Mouse (Mus musculus): Measurements from ENCODE around the gene Sh3kbp1. TPM values are rescaled to one million over a fixed set of nuclear protein-coding genes. Genes with fewer than 3 reads are reported as not detected.

Sh3kbp1 gene
- polyA plus RNA-seq, 1 experiment from 2014 or later: 132 TPM

DNA sequence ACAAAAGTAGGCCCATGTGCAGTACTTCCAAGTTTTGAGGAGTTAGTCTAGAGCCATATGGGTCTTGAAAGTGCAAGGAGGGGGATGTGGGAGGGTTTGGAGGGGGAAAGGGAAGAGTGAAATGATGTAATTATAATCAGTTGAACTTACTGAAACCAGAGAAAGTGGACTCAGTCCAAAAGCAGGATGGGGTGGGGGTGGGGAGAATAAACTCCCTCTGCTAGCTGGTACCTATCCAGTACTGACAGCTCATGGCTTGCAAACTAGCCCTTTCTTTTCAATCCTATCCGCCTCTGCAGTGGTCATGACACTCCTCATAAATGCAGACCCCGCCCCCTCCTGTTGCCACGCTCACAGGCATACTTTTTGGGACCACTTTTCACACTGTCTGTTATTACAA, 283.5 kb downstream of the Sh3kbp1 start:
- WGBS: 66% methylated on average over 3 of the region's 3 CpGs
- Histone ChIP-seq H3K4me1 (ENCODE audit: control insufficient read depth in 2 of 2, insufficient read depth in 2 of 2, low read length in 2 of 2) (0 out of 4 replicates have a peak, but pooled peaks cover 0 to 4% of the 10 kb centered on the region in 2 experiments), H3K9me3 (ENCODE audit: control insufficient read depth, low read length) (no peaks in the 10 kb centered on the region), H3K4me3 (ENCODE audit: control insufficient read depth in 1 of 2, insufficient read depth in 1 of 2, low read depth in 1 of 2, low read length in 2 of 2) (no peak overlapping the region), H3K4me2 (ENCODE audit: low read length) (no peak overlapping the region), H3K27ac (replicated peaks in 1 of 2; ENCODE audit: control insufficient read depth in 1 of 2, insufficient read depth in 1 of 2, low read depth in 2 of 2, low read length in 2 of 2) (no peak overlapping the region), H3K9ac (ENCODE audit: low read length) (no peak overlapping the region), H3K36me3 (ENCODE audit: control insufficient read depth, insufficient read depth, low read length) (no peaks in the 10 kb centered on the region), H3K27me3 (ENCODE audit: control insufficient read depth, insufficient read depth, low read length) (no peaks in the 10 kb centered on the region; the same call in 1 of the 2 replicates)
- no peak for ATAC-seq (ENCODE audit: insufficient number of reproducible peaks, insufficient read depth, low FRiP score, low read depth)

DNA sequence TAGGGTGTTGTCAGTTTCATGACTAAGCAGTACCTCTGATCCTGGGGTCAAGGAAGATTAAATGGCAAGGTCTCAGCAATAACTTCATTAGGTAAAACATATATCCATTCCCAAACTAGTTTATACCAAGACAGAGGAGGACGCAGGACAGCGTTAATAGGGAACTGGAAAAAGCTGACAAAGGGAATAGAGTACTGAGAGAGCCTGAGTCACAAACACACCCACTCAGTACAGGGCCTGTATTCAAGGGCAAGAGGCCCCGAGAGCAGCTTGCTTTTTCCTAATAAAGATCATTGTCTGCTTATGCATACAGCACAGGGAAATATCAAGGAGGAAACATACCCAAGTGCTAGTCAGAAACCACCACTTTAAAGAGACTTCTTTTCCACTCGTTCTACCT, 284.5 kb downstream of the Sh3kbp1 start:
- Histone ChIP-seq H3K27me3 (ENCODE audit: control insufficient read depth, insufficient read depth, low read length) (no peaks in the 10 kb centered on the region), H3K27ac (replicated peaks in 1 of 2; ENCODE audit: control insufficient read depth in 1 of 2, insufficient read depth in 1 of 2, low read depth in 2 of 2, low read length in 2 of 2) (no peak overlapping the region), H3K4me1 (ENCODE audit: control insufficient read depth in 2 of 2, insufficient read depth in 2 of 2, low read length in 2 of 2) (0 out of 4 replicates have a peak, but pooled peaks cover 0 to 4% of the 10 kb centered on the region in 2 experiments), H3K9me3 (ENCODE audit: control insufficient read depth, low read length) (no peaks in the 10 kb centered on the region), H3K36me3 (ENCODE audit: control insufficient read depth, insufficient read depth, low read length) (no peaks in the 10 kb centered on the region), H3K9ac (ENCODE audit: low read length) (no peak overlapping the region), H3K4me2 (ENCODE audit: low read length) (no peak overlapping the region), H3K4me3 (ENCODE audit: control insufficient read depth in 1 of 2, insufficient read depth in 1 of 2, low read depth in 1 of 2, low read length in 2 of 2) (no peak overlapping the region)
- ATAC-seq (ENCODE audit: insufficient number of reproducible peaks, insufficient read depth, low FRiP score, low read depth): no peak
- 76% methylated on average over 4 of the region's 4 CpGs for WGBS

DNA sequence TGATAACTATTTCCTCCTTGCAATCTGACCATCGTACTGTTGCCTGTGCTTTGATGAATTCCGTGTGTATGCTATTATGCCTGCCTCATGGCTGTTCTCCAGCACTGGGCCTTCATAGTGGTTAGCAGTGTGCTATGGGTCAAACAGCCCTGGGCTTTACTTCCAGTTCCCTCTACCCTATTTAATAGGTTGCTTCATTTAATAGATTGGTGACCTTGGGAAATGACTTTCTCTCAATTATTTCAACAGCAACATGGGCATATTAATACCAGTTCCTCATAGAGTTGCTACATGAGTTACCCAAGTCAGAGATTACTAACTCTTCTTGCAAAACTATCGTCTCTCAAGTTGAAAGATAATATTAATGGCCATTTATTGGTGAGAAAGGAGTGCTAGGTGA, 285.0 kb downstream of the Sh3kbp1 start:
- no peak overlapping the region for H3K4me2 ChIP-seq (ENCODE audit: low read length)
- no peak overlapping the region for H3K27ac ChIP-seq (replicated peaks in 1 of 2; ENCODE audit: control insufficient read depth in 1 of 2, insufficient read depth in 1 of 2, low read depth in 2 of 2, low read length in 2 of 2)
- no peak overlapping the region for H3K9ac ChIP-seq (ENCODE audit: low read length)
- H3K4me3 ChIP-seq (ENCODE audit: control insufficient read depth in 1 of 2, insufficient read depth in 1 of 2, low read depth in 1 of 2, low read length in 2 of 2): no peak overlapping the region
- WGBS: 69% methylated on average over 3 of the region's 3 CpGs
- no peak for ATAC-seq (ENCODE audit: insufficient number of reproducible peaks, insufficient read depth, low FRiP score, low read depth)
- no peaks in the 10 kb centered on the region for H3K9me3 ChIP-seq (ENCODE audit: control insufficient read depth, low read length)
- no peaks in the 10 kb centered on the region for H3K27me3 ChIP-seq (ENCODE audit: control insufficient read depth, insufficient read depth, low read length)
- H3K36me3 ChIP-seq (ENCODE audit: control insufficient read depth, insufficient read depth, low read length): no peaks in the 10 kb centered on the region
- 0 out of 4 replicates have a peak, but pooled peaks cover 0 to 4% of the 10 kb centered on the region in 2 experiments for H3K4me1 ChIP-seq (ENCODE audit: control insufficient read depth in 2 of 2, insufficient read depth in 2 of 2, low read length in 2 of 2)

DNA sequence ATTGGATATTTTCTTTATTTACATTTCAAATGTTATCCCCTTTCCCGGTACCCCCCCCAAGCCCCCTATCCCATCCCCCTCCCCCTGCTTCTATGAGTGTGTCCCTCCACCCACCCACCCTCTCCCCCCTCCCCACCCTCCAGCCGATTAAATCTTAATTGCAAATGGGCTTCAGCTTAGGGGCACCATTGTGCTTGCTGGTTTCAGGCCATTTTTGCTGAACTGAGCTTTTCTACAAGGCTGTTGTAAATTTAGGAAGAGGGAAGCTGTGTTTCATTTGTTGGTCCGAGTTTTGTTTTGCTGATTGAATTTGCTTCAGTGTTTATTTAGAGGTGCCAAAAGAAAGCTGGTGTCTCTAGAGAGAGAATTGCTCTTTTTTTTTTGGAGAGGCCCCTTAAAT, 286.4 kb downstream of the Sh3kbp1 start:
- 0 out of 4 replicates have a peak, but pooled peaks cover 0 to 4% of the 10 kb centered on the region in 2 experiments for H3K4me1 ChIP-seq (ENCODE audit: control insufficient read depth in 2 of 2, insufficient read depth in 2 of 2, low read length in 2 of 2)
- H3K9ac ChIP-seq (ENCODE audit: low read length): no peak overlapping the region
- no peak overlapping the region for H3K4me3 ChIP-seq (ENCODE audit: control insufficient read depth in 1 of 2, insufficient read depth in 1 of 2, low read depth in 1 of 2, low read length in 2 of 2)
- no peaks in the 10 kb centered on the region for H3K36me3 ChIP-seq (ENCODE audit: control insufficient read depth, insufficient read depth, low read length)
- ATAC-seq (ENCODE audit: insufficient number of reproducible peaks, insufficient read depth, low FRiP score, low read depth): no peak
- no peaks in the 10 kb centered on the region for H3K9me3 ChIP-seq (ENCODE audit: control insufficient read depth, low read length)
- no peaks in the 10 kb centered on the region for H3K27me3 ChIP-seq (ENCODE audit: control insufficient read depth, insufficient read depth, low read length)
- no peak overlapping the region for H3K27ac ChIP-seq (replicated peaks in 1 of 2; ENCODE audit: control insufficient read depth in 1 of 2, insufficient read depth in 1 of 2, low read depth in 2 of 2, low read length in 2 of 2)
- H3K4me2 ChIP-seq (ENCODE audit: low read length): no peak overlapping the region
- 63% methylated on average over 3 of the region's 3 CpGs for WGBS

DNA sequence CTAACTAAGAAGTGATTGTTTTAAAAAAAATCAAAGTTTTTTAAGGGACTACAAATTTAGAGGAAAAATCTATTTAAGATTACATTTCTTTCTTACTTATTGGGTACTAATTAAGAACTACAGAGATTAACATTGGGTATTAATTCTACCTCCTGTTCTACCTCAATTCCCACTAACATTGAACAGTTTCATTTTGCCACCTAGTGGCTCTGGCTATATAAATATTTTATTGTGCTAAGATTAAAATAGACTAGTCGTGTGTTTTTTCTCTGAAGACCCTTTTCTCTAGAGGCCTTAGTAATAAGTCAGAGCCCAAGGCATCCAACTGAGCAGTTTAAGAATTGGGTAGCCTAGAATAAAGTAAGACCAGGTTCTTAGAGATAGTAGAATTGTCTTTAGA, 288.1 kb downstream of the Sh3kbp1 start:
- Histone ChIP-seq H3K27me3 (ENCODE audit: control insufficient read depth, insufficient read depth, low read length) (no peaks in the 10 kb centered on the region), H3K36me3 (ENCODE audit: control insufficient read depth, insufficient read depth, low read length) (no peaks in the 10 kb centered on the region), H3K4me2 (ENCODE audit: low read length) (no peak overlapping the region), H3K9me3 (ENCODE audit: control insufficient read depth, low read length) (no peaks in the 10 kb centered on the region), H3K9ac (ENCODE audit: low read length) (no peak overlapping the region), H3K4me1 (ENCODE audit: control insufficient read depth in 2 of 2, insufficient read depth in 2 of 2, low read length in 2 of 2) (no peaks in the 10 kb centered on the region), H3K27ac (replicated peaks in 1 of 2; ENCODE audit: control insufficient read depth in 1 of 2, insufficient read depth in 1 of 2, low read depth in 2 of 2, low read length in 2 of 2) (no peak overlapping the region), H3K4me3 (ENCODE audit: control insufficient read depth in 1 of 2, insufficient read depth in 1 of 2, low read depth in 1 of 2, low read length in 2 of 2) (no peak overlapping the region)
- ATAC-seq (ENCODE audit: insufficient number of reproducible peaks, insufficient read depth, low FRiP score, low read depth): no peak
- WGBS: 28% methylated on average over 1 of the region's 1 CpGs

DNA sequence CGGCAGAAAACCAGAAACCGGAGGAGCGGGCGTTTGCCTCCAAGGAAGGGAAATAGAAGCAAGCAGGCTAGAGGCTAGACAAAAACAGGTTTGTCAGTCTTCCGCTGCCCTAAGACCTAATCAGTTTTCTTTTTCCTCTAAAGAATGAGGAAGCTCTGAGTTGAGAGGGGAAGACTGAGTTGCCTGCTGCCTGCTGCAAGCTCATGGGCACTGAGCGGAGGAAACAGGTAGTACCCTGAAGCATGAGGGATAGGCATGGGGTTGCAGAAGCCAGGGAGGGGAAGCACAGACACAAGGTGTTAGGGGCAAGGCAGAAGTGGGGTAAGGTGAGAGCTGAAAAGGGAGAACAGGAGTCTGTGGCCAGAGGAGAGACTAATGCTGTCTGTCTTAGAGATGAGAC, 297.7 kb downstream of the Sh3kbp1 start:
- Histone ChIP-seq H3K36me3 (ENCODE audit: control insufficient read depth, insufficient read depth, low read length) (no peaks in the 10 kb centered on the region), H3K27ac (replicated peaks in 1 of 2; ENCODE audit: control insufficient read depth in 1 of 2, insufficient read depth in 1 of 2, low read depth in 2 of 2, low read length in 2 of 2) (no peak overlapping the region), H3K27me3 (ENCODE audit: control insufficient read depth, insufficient read depth, low read length) (no peaks in the 10 kb centered on the region), H3K4me3 (ENCODE audit: control insufficient read depth in 1 of 2, insufficient read depth in 1 of 2, low read depth in 1 of 2, low read length in 2 of 2) (no peak overlapping the region), H3K9me3 (ENCODE audit: control insufficient read depth, low read length) (no peaks in the 10 kb centered on the region), H3K4me1 (ENCODE audit: control insufficient read depth in 2 of 2, insufficient read depth in 2 of 2, low read length in 2 of 2) (peaks cover 3 to 5% of the 10 kb centered on the region in 2 experiments; a peak in 2 of 4 replicates), H3K9ac (ENCODE audit: low read length) (no peak overlapping the region), H3K4me2 (ENCODE audit: low read length) (no peak overlapping the region)
- no peak for ATAC-seq (ENCODE audit: insufficient number of reproducible peaks, insufficient read depth, low FRiP score, low read depth)
- WGBS: 76% methylated on average over 6 of the region's 6 CpGs

DNA sequence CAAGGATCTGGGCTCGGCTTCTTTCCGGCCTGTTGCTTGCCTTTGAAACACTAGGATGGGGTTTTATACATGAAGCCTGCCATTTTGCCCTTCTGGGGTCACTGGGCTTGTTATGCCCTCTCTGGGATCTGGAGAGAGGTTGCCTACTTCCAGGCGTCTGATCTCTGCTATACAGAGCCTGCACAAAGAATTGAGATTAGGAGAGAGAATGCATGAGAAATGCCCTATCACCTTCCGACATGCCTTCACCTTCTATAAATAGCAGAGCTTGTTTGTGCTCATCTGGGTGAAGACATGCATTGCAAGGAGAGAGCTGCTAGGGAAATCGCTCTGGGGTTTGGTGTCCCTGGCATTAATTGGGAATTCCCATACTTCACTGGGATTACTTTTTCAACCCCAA, 301.1 kb downstream of the Sh3kbp1 start:
- Histone ChIP-seq H3K27ac (replicated peaks in 1 of 2; ENCODE audit: control insufficient read depth in 1 of 2, insufficient read depth in 1 of 2, low read depth in 2 of 2, low read length in 2 of 2) (peak overlapping the region; percentile 74 to 82), H3K4me2 (ENCODE audit: low read length) (no peak overlapping the region; the same call in 1 of the 2 replicates), H3K9me3 (ENCODE audit: control insufficient read depth, low read length) (no peaks in the 10 kb centered on the region), H3K36me3 (ENCODE audit: control insufficient read depth, insufficient read depth, low read length) (no peaks in the 10 kb centered on the region), H3K4me1 (ENCODE audit: control insufficient read depth in 2 of 2, insufficient read depth in 2 of 2, low read length in 2 of 2) (peaks cover 3 to 5% of the 10 kb centered on the region in 2 experiments; a peak in 2 of 4 replicates), H3K4me3 (ENCODE audit: control insufficient read depth in 1 of 2, insufficient read depth in 1 of 2, low read depth in 1 of 2, low read length in 2 of 2) (no peak overlapping the region), H3K9ac (ENCODE audit: low read length) (no peak overlapping the region), H3K27me3 (ENCODE audit: control insufficient read depth, insufficient read depth, low read length) (no peaks in the 10 kb centered on the region)
- WGBS: 37% methylated on average over 5 of the region's 5 CpGs
- no peak for ATAC-seq (ENCODE audit: insufficient number of reproducible peaks, insufficient read depth, low FRiP score, low read depth)

DNA sequence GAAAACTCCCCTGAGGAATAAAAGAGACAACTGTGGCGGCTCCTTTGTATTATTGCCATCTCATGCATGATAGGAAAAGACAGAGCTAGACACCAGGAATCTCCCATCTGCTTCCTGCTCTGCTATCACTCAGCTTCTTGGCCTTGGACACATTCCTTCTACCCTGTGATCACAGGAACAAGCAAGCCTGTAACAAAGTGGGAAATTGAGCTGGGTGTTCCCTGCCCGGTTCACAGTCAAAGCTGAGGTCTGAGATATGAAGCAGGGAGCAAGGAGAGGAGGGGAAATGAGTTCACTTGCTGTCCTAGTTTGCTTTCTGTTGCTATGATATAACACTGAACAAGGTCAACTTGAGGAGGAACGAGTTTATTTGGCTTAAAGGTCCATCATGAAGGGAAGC, 301.8 kb downstream of the Sh3kbp1 start:
- Histone ChIP-seq H3K27me3 (ENCODE audit: control insufficient read depth, insufficient read depth, low read length) (no peaks in the 10 kb centered on the region), H3K9ac (ENCODE audit: low read length) (no peak overlapping the region), H3K4me3 (ENCODE audit: control insufficient read depth in 1 of 2, insufficient read depth in 1 of 2, low read depth in 1 of 2, low read length in 2 of 2) (no peak overlapping the region), H3K36me3 (ENCODE audit: control insufficient read depth, insufficient read depth, low read length) (no peaks in the 10 kb centered on the region), H3K4me2 (ENCODE audit: low read length) (no peak overlapping the region), H3K27ac (replicated peaks in 1 of 2; ENCODE audit: control insufficient read depth in 1 of 2, insufficient read depth in 1 of 2, low read depth in 2 of 2, low read length in 2 of 2) (peak overlapping the region; percentile 74 to 82), H3K9me3 (ENCODE audit: control insufficient read depth, low read length) (no peaks in the 10 kb centered on the region), H3K4me1 (ENCODE audit: control insufficient read depth in 2 of 2, insufficient read depth in 2 of 2, low read length in 2 of 2) (peaks cover 3 to 5% of the 10 kb centered on the region in 2 experiments; a peak in 2 of 4 replicates)
- ATAC-seq (ENCODE audit: insufficient number of reproducible peaks, insufficient read depth, low FRiP score, low read depth): no peak
- WGBS: 40% methylated on average over 3 of the region's 3 CpGs

All from heart, embryonic 14.5 days (tissue).